Mouse (Mus musculus): ENCODE measurements around the gene Htr3b. TPM values are rescaled to one million over a fixed set of nuclear protein-coding genes. Genes with fewer than 3 reads are reported as not detected.
A peak's percentile ranks its signal among the peaks of the same experiment; 100 is the strongest.
"Not testable (repeated sequence)": the region's sequence is repeated elsewhere in the genome, so short reads cannot be mapped to it uniquely, and the experiment has no call there.

Gene Htr3b
- polyA plus RNA-seq, 1 experiment: 0.59 TPM

GRCm38 (mm10) chr9:48985708-48986088 is 20.9 kb upstream of the Htr3b start:
- 2% methylated on average over 20 of the region's 20 CpGs for WGBS
- peak; percentile 9 for DNase-seq
- H3K36me3 ChIP-seq (ENCODE audit: control insufficient read depth, insufficient read depth, low read length): no peaks in the 10 kb centered on the region
- H3K27me3 ChIP-seq (replicated peaks; ENCODE audit: control insufficient read depth, insufficient read depth, low read length): no peaks in the 10 kb centered on the region
- no peak overlapping the region for H3K27ac ChIP-seq (ENCODE audit: insufficient read depth, low read depth, low read length)
- H3K4me3 ChIP-seq (ENCODE audit: insufficient read depth, low read depth, low read length): peak overlapping the region; percentile 70
- peaks cover 4% of the 10 kb centered on the region; the same call in 1 of the 2 replicates for H3K4me1 ChIP-seq (ENCODE audit: control insufficient read depth, insufficient read depth, low read length)
- TF ChIP-seq CTCF (conservative IDR thresholded peaks at IDR 0.05; ENCODE audit: insufficient read depth, insufficient read length, low read depth, low read length) (no peak), POLR2A (IDR thresholded peaks at IDR 0.05; ENCODE audit: low read depth, low read length) (no peak)

GRCm38 (mm10) chr9:48984845-48985707 is 20.3 kb upstream of the Htr3b start, which contains the start of gene Usp28:
Usp28 (plus strand) TSS chr9:48985375.
- Histone ChIP-seq H3K27ac (ENCODE audit: insufficient read depth, low read depth, low read length) (peak within 1 kb of the TSS; percentile 82), H3K4me3 (ENCODE audit: insufficient read depth, low read depth, low read length) (peak within 1 kb of the TSS; percentile 70), H3K27me3 (replicated peaks; ENCODE audit: control insufficient read depth, insufficient read depth, low read length) (no peaks in the 10 kb centered on the region), H3K4me1 (ENCODE audit: control insufficient read depth, insufficient read depth, low read length) (peaks cover 4% of the 10 kb centered on the region; the same call in 1 of the 2 replicates), H3K36me3 (ENCODE audit: control insufficient read depth, insufficient read depth, low read length) (no peaks in the 10 kb centered on the region)
- DNase-seq: peak; percentile 100
- TF ChIP-seq POLR2A (IDR thresholded peaks at IDR 0.05; ENCODE audit: low read depth, low read length) (no peak), CTCF (conservative IDR thresholded peaks at IDR 0.05; ENCODE audit: insufficient read depth, insufficient read length, low read depth, low read length) (no peak)
- WGBS: under 1% methylated on average over 93 of the region's 94 CpGs

GRCm38 (mm10) chr9:48984320-48984844 is 19.6 kb upstream of the Htr3b start:
- DNase-seq: no peak
- Histone ChIP-seq H3K4me3 (ENCODE audit: insufficient read depth, low read depth, low read length) (peak overlapping the region; percentile 68), H3K27ac (ENCODE audit: insufficient read depth, low read depth, low read length) (peak overlapping the region; percentile 82), H3K36me3 (ENCODE audit: control insufficient read depth, insufficient read depth, low read length) (no peaks in the 10 kb centered on the region), H3K4me1 (ENCODE audit: control insufficient read depth, insufficient read depth, low read length) (peaks cover 4% of the 10 kb centered on the region; the same call in 1 of the 2 replicates), H3K27me3 (replicated peaks; ENCODE audit: control insufficient read depth, insufficient read depth, low read length) (no peaks in the 10 kb centered on the region)
- TF ChIP-seq CTCF (conservative IDR thresholded peaks at IDR 0.05; ENCODE audit: insufficient read depth, insufficient read length, low read depth, low read length): no peak
- no peak for TF ChIP-seq POLR2A (IDR thresholded peaks at IDR 0.05; ENCODE audit: low read depth, low read length)
- 16% methylated on average over 8 of the region's 8 CpGs for WGBS

GRCm38 (mm10) chr9:48983801-48984200 is 19.0 kb upstream of the Htr3b start:
- 96% methylated on average over 6 of the region's 6 CpGs for WGBS

GRCm38 (mm10) chr9:48981827-48982226 is 17.0 kb upstream of the Htr3b start:
- no peaks in the 10 kb centered on the region for H3K36me3 ChIP-seq (ENCODE audit: control insufficient read depth, insufficient read depth, low read length)
- H3K27me3 ChIP-seq (replicated peaks; ENCODE audit: control insufficient read depth, insufficient read depth, low read length): no peaks in the 10 kb centered on the region
- no peak for TF ChIP-seq CTCF (conservative IDR thresholded peaks at IDR 0.05; ENCODE audit: insufficient read depth, insufficient read length, low read depth, low read length)
- TF ChIP-seq POLR2A (IDR thresholded peaks at IDR 0.05; ENCODE audit: low read depth, low read length): no peak
- no peak overlapping the region for H3K27ac ChIP-seq (ENCODE audit: insufficient read depth, low read depth, low read length)
- no peak for DNase-seq
- H3K4me3 ChIP-seq (ENCODE audit: insufficient read depth, low read depth, low read length): no peak overlapping the region
- peaks cover 7% of the 10 kb centered on the region; the same call in 1 of the 2 replicates for H3K4me1 ChIP-seq (ENCODE audit: control insufficient read depth, insufficient read depth, low read length)

More at GRCm38 (mm10) chr9:48983801-48984200, 19.0 kb upstream of the Htr3b start:
- H3K36me3 ChIP-seq (ENCODE audit: control insufficient read depth, insufficient read depth, low read length); H3K4me1 ChIP-seq (ENCODE audit: control insufficient read depth, insufficient read depth, low read length); H3K4me3 ChIP-seq (ENCODE audit: insufficient read depth, low read depth, low read length); DNase-seq; H3K27me3 ChIP-seq (replicated peaks; ENCODE audit: control insufficient read depth, insufficient read depth, low read length); H3K27ac ChIP-seq (ENCODE audit: insufficient read depth, low read depth, low read length): not testable (repeated sequence)

GRCm38 (mm10) chr9:48980781-48981180 is 16.0 kb upstream of the Htr3b start:
- no peak overlapping the region for H3K4me3 ChIP-seq (ENCODE audit: insufficient read depth, low read depth, low read length)
- no peak for TF ChIP-seq POLR2A (IDR thresholded peaks at IDR 0.05; ENCODE audit: low read depth, low read length)
- no peak for TF ChIP-seq CTCF (conservative IDR thresholded peaks at IDR 0.05; ENCODE audit: insufficient read depth, insufficient read length, low read depth, low read length)
- WGBS: 72% methylated on average over 3 of the region's 3 CpGs
- no peaks in the 10 kb centered on the region for H3K36me3 ChIP-seq (ENCODE audit: control insufficient read depth, insufficient read depth, low read length)
- H3K27me3 ChIP-seq (replicated peaks; ENCODE audit: control insufficient read depth, insufficient read depth, low read length): no peaks in the 10 kb centered on the region
- no peak for DNase-seq
- H3K4me1 ChIP-seq (ENCODE audit: control insufficient read depth, insufficient read depth, low read length): peaks cover 7% of the 10 kb centered on the region; the same call in 1 of the 2 replicates
- no peak overlapping the region for H3K27ac ChIP-seq (ENCODE audit: insufficient read depth, low read depth, low read length)

- WGBS: 74% methylated on average over 5 of the region's 5 CpGs
- TF ChIP-seq POLR2A (IDR thresholded peaks at IDR 0.05; ENCODE audit: low read depth, low read length): no peak
- no peak for TF ChIP-seq CTCF (conservative IDR thresholded peaks at IDR 0.05; ENCODE audit: insufficient read depth, insufficient read length, low read depth, low read length)
- Histone ChIP-seq H3K27me3 (replicated peaks; ENCODE audit: control insufficient read depth, insufficient read depth, low read length) (no peaks in the 10 kb centered on the region), H3K4me3 (ENCODE audit: insufficient read depth, low read depth, low read length) (no peak overlapping the region), H3K36me3 (ENCODE audit: control insufficient read depth, insufficient read depth, low read length) (no peaks in the 10 kb centered on the region), H3K4me1 (ENCODE audit: control insufficient read depth, insufficient read depth, low read length) (peaks cover 7% of the 10 kb centered on the region; the same call in 1 of the 2 replicates), H3K27ac (ENCODE audit: insufficient read depth, low read depth, low read length) (no peak overlapping the region)
- DNase-seq: no peak
These were observed 15.6 kb upstream of the Htr3b start for GRCm38 (mm10) chr9:48980371-48980770.
